Mouse (Mus musculus) cerebellum, adult (tissue): ENCODE results near the gene Stk39.

Experiments used
- ATAC-seq: cut with Nextera tagmentation; 2 replicates; pipeline ENCODE4 v1.9.2; 2017; ENCODE audit warnings: mild to moderate bottlenecking, moderate library complexity, mixed read lengths; ENCODE audit not compliant: insufficient number of reproducible peaks, low FRiP score, low TSS enrichment

Gene Stk39

DNA sequence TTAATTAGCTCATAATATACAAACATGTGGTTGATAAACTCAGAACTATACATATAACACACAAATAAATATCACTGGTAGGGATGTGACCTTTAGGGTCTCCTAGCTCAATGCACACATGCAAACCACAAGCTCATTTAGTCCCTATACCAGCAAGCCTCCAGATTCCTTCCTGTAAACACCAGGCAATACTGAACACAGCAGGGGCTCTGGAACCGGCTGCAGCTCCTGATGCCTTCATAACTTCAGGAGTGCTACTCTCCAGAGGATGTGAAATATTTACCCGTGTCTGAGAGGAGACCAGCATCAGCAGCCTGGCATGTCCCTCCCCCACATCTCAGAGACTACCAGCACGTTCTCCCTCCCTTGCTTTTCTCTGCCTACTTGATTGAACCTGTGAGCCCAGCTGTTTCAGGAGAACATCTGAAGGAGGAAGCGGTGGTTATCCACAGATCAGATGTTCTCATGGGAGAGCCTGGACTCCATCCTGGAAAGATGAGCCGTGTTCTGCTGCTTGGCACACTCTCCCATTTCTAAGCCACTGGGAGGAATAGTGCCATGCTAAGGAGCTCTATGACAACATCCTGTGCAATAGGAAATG is 45.0 kb downstream of the Stk39 start:
- ATAC-seq = no peak; the same call in 1 of the 2 replicates

DNA sequence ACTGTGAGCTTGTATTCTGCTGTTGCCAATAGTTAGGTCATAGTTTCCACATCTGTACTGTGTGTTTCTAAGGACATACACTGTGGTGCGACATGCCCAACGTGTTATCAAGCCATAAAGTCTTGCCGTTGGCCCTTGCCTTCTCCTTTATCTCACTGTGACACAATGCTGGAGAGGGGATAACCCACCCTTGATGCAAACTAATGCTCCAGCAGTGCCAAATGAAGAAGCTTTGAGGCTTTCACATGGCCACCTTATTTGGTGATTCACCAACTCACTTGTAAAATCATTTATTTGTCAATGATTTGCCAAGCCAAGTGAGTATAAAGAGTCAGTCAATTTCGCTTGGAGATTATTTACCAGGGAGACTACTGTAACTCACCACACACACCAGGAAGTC is 46.0 kb downstream of the Stk39 start:
- no peak for ATAC-seq

DNA sequence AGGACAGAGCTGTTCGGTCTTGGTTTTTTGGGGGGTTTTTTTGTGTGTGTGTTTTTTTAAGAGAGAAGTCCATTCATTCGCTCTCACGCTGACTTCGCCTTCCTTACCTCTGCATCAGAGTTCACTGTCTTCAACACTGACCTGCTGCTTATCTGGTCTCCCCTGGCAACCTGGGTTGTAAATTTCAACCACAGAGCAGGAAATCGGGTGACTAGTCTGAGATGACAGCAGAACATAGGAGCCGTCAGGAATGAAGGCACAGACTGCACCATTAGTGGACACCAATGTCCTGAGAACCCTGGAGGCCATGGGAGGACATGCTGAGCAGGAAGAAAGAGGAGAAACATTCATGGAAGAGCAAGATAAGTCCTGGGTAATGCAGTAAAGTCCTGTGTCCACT is 51.1 kb downstream of the Stk39 start:
- no peak for ATAC-seq

DNA sequence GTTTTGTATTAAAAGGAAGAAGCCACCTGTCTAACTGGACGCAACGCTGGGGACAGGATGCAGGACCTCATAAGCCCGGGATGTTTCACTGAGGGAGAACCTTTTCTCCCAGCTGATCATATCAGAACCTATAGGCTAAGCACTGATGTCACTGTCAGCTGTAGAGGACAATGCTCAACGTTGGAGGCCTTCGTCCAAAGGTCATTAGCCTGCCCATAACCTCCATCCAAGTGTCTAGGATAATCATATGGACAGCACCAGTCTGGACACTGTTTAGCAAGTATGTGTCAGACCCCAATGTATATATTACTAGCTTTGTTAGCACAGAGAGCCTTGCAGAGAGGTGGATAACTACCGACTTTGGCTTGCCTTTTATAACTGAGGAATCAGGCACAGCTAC is 51.8 kb downstream of the Stk39 start:
- no peak for ATAC-seq

DNA sequence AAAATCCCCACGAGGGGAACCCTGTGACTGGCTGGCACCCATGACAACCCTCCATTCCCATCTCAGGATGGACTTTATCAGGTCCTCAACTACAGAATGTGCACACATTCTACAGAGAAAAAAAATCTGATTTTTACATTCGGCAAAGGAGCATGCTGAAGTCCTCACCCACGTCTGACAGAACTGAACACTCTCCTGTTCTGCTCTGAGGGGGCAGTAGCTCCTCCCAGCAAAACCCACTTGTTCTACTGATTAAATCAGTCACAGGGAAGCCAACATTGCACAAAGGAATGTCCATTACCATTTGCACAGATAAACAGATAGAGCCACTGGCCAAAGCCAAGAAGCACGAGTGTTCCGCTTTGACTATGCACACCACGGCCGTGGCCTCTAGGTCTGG is 52.3 kb downstream of the Stk39 start:
- ATAC-seq = no peak

DNA sequence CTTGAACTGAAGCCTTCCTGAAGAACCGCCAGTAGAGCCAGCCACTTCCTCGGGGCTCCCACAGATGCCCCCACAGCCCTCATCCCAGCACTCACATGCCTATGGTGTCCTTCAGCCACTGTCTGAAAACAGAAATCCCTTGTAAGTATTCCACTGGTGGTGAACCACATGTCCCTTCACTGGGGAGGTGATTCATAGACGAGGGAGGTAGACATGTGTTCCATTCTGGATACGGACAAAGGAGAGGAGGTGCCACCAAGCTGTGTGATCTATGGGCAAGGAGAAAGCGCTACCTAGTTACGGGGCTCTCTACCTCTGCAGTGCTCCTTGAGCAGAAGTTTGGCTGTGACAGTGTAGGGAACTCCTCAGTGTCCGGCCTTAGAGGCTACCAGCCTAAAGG is 52.9 kb downstream of the Stk39 start:
- ATAC-seq = no peak

DNA sequence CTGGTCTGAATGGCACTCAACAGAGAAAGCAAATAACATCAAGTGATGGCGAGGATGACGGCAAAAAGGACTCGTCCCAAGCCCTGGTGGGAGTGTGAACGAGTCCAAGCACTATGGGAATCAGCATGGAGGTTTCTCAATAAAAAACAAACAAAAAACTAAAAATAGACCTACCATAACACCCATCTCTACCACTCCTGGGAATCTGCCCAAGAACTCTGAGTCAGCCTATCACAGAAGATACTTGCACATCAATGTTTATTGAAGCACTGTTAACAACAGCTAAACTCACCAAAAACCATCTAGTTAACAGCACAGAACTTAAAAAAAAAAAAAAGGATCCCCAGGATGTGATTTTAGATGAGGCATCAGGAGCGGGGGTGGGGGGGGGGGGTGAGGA is 55.0 kb downstream of the Stk39 start:
- no peak for ATAC-seq

DNA sequence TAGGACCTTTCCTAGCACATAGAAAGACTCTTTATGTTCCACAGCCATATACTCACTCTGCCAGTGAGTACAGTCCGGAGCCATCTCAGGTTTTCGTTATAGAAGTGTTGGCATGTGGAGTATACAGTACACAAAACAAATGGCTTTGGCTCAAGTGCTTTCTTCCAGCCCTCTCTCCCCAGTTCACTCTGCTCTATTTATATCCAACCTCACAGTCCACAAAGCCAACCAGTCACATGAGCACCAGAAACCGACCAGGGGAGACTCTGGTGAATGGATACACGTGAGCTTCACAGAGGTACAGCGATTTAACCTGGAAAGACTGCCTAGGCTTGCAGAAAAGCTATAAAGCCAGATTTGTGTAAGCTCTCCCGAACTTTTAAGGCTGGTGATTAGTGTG is 56.4 kb downstream of the Stk39 start:
- peak; percentile 73 for ATAC-seq

DNA sequence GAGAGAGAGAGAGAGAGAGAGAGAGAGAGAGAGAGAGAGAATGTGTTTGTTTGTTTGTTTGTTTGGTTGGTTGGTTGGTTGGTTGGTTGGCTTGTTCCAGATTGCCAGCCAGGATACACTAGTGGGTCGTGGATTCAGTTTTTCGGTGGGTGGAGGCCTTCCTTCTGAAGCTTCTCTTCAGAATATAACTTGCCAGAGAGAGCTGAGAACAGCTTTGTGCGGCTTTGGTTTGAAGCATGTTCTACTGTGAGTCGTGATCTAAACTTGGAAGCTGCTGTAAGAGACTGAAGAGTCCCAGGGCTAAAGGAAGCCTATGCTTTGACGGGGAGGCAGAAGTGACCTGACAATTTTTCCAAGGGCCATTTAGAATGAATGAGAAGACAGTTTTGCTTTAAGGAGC is 59.9 kb downstream of the Stk39 start:
- no peak for ATAC-seq

DNA sequence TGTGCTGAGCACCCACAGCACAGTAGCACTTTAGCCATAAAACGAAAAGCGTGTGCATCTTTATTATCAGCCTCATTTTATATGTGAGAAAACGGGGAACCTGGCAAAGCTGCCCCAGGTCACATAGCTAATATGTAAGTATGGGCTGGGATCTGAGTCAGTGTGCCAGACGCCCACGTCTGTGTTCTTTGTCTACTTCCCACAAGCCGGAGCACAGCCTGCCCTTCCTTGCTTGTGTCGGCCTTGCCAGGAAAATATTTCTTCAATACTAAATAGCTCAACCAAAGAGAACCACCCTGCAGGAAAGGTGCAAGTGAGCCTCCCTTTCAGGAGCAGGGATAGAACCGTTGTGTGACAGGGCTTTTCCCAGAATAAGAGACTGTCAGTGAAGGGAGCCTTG is 60.9 kb downstream of the Stk39 start:
- ATAC-seq = peak; percentile 38

DNA sequence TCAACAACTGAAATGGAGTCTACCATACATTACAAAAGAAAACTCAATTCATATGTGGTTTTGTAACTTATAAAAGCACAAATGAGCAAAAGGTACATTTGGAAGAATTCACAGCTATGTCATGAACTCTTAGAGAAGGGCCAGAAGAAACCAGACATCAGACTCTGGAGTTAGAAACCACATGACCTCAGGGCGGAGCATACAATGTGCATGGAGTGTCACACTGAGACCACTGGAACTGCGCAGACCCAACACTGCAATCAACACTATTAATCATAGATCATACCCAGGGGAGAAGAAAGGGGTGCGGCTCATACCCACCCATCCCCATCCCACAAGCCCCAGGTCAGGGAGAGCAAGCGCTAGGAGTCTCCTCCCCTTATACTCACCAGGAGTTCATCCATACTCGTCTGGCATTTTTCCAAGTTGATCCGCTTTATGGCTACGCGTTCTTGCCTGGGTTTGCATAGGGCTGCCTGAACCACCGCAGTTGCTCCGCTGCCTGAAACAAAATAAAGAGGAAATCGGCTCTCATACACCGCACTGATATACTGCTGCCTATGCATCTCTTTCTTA is 62.3 kb downstream of the Stk39 start:
- ATAC-seq = no peak

DNA sequence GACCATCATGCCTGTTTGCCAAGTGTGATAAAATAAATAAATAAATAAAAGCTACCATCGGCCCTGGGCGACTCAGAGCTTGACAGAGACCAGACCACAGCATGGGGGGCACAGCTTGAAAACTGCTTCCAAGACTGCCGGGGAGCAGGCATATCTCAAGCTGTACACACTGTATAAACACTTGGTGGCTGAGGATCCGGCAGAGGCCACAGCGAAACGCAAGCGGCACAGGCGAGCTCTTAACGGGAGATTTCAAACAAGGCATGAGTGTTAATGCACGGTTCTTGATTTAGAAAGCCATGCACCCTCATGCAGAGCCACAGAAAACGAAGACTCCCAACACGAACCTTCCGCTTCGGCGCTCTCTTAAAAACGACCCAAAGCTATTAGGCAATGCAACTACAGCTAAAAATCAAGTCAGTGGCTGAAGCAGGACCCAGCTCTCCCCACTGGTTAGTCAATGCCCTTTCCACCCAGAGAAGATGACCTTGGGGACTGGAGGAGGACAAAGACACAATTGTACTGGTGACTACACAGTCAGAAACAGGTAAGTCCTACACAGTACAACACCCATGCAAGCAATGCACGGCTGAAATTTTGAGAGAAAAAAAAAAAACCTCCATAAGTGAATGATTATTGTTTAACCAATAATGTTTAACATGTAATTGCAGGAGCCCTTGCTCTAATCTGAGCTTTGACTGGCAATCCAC is 63.6 kb downstream of the Stk39 start:
- no peak for ATAC-seq

DNA sequence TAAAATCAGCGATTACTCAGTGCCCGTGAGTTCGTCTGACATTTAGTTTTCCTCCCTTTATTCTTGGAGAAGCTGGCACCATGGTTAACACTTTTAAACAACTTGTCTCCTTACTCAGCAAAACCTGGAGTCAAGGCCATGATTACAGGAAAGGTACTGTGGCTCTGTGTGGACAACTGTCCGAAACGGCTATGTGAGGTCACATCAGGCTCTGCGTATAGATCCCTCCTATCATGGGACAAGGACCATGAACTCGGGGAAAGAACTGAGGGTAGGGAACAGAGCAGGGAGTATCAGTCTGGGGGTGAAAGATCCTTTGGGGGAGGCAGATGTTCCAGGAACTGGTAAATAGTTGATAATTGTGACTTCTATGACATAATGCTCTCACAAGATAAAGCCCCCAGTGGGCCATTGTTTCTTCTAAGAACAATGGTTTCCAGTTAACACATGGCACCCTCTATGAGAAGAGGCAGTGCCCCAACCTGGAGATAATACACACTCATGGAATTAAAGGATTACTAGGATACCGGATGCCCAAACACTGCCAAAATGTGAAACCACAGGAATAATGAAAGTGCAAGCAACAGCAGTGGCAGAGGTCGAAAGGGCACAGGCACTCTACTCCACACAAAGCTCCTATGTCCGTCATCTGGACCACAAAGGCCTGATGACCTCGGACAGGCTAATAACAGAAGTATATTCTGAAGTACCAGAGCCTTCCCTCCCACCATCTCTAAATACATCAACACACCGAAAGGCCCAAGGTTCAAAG is 64.7 kb downstream of the Stk39 start:
- no peak for ATAC-seq

DNA sequence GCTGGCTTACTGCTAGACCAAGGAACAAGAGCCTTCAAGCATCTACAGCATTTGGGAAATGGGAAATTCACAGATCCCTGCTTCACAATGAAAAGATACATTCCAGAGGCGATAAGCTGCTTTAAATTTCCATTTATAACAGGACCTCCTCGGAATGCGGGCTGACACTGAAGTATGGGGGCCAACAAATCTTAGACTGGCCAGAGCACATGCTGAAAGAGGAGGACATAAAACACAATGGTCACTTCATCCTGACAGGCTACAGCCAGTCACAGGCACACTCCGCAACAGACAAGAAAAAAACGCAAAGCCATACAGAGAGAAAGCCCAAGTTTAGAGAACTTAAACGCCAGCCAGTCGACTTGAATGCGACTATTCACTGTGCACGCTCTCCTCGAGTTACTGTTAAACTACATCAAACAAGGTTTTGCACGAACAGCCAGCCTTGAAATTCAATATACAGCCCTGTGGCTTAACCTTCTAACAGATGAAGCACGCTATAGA is 65.4 kb downstream of the Stk39 start:
- ATAC-seq = no peak

DNA sequence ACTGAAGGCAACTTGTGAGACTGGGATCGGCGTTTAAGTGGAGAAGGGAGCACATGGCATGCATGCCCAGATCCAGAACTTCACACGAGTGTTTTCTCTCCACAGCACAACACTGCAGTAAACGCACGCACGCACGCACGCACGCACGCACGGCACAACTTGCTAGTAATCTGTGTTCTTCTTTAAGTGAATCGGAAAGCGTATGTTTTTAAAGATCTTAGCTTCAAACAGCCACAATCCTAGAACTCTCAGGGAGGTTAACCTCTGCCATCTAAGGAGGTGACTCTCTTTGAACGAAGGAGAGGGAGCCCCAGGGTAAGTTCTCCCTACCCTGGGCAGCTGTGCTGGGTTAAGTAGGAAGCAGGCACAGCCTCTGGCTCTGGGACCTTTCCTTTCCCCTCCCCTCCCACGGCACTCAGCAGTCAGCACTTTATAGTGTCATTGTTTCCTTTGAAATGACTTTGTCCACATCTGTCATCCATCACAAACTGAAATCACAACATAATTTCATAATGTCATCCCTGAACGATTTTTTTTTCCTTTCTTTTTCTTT is 66.8 kb downstream of the Stk39 start:
- no peak for ATAC-seq

DNA sequence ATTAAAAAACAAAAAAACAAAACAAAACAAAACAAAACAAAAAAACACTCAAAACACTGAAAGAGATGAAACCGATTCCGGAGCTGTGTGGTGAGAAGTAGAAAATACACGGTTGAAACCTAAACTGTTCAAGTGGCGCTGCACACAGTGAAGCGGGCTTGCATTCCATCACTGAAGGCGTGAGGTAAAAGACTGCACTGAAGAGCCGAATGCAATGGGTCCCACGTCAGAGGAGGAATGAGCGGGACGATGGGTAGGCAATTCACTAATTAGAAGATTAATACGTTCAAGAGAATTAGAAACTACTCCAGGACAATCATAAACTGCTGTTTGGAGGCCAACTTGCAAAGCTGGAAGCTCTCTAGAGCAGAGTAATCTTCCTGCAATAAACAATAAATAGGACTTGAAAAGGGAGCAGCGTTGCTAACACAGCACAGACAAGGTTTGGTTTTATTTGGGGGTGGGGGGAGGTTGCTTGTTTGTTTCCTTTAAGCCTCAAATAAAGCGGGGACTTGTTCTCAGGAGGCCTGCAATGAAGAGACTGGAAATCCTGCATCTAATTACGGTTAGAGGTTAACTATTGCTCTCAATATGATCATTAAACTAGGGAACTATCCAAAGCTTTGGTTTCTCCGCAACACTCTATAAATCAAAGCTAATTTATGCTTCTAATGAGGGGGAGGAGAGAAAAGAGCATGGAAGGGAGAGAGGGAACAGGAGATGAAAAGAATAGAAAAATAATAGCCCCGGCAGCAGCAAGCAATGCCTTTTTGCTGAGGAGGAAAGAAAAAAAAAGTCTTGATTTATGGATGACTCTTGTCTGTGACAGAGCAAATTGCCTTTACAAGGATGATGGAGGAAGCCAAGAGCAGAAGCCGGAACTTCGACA is 67.5 kb downstream of the Stk39 start:
- ATAC-seq = no peak

DNA sequence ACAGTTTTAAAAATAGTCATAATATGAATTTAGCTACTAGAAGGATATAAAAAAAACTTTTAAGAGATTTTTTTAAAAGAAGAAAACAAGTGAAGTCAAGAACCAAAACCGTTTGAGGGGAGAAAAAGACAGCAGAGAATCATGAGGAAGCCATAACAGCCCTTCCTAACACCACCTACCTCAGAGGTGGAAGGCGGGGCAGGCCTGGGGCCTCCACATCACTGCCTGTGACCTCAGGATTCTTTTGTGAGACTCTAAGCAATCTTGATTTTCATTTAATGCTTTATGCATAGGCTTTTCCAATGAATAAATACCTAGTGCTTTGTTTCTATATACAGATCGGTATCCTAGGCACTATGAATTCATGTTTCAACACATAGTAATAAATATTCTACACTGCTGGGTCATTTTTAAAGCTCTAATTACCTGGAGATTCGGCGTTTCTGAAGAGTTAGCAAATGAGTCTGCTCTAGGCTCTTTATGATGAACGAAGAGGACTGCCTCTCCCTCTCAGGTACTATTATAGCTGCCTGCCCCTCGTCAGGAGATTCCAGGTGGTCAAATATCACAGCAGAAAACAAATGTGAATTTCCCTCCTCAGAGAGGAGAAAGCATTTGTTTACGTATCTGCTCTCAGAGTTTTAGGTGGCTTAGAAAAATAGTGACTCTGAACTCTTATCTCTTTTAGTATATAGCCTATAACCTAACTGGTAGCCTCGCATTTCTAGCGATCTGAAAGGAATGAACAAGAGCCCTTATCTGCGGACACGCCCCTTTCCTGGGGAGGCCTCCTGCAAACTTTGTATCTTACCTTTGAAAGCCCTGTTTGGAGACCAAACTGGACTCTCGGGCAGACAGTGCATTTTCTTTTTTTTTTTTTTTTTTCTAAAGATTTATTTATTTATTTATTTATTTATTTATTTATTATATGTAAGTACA is 78.2 kb downstream of the Stk39 start:
- no peak for ATAC-seq

DNA sequence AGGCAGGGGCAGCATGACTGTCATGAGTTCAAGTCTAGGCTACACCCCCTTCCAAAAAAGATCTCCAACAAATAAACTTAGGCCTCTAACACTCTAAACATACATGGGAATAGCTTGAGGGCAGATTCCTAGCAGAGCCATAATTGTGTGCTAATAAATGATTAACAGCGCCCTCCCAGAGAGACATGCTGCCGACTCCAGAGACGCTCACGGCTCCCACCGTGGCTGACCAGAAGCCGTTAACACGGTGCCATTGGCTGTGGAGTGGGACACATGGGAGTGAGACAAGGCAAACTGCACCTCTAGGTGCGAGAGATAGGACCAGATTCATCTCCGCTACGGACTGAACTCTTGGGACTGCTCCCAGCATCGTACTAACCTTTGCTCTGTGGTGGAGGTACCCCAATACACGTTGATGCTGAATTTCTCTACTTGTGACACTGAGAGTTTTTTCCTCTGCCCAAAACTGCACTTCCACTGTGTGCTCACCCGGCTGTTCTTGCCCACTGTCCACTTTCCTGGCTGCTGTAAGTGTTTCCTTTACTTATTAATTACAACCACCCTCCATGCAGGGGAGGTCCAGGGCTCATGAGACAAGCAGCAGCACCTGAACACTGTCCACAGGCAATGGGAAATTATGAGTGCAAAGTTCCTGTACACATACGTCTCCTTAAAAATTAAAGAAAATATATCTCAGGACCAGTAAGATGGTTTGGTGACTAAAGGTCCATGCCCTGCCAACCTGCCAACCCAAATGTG is 84.1 kb downstream of the Stk39 start:
- no peak for ATAC-seq
